Mouse (Mus musculus) 416B (cell line): ENCODE data around the gene Emp3.
"Not testable (repeated sequence)": the region's sequence is repeated elsewhere in the genome, so short reads cannot be mapped to it uniquely, and the experiment has no call there.

ENCODE experiments used
- DNase-seq: peaks from one replicate; pipeline ENCODE4 v3.0.0; 2011; ENCODE audit warnings: low read depth

Emp3 gene

GRCm38 (mm10) chr7:45915011-45915410 lies 6.2 kb downstream of the Emp3 start:
- DNase-seq = no peak

- no peak for DNase-seq
Measured at GRCm38 (mm10) chr7:45914067-45914466, 7.1 kb downstream of the Emp3 start.

DNA sequence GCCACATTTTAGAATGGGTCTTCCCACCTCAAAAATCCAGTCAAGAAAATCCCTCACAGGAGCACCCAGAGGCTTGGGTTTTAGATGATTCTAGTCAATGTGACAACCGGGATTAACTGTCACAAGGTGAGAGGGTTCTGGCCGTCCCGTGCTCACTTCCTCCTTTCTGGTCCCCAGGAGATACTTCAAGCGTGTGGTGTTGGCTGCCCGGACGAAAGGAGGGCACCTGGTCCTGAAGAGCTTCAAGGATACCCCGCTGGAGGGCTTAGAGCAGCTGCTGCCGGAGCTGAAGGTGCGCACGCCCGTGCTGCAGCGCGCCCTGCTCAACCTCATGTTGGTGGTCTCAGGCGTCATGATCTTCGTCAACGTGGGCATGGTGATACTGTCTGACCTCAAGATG lies 12.1 kb downstream of the Emp3 start:
- no peak for DNase-seq

GRCm38 (mm10) chr7:45908384-45908783 lies 12.8 kb downstream of the Emp3 start:
- peak; percentile 47 for DNase-seq

DNA sequence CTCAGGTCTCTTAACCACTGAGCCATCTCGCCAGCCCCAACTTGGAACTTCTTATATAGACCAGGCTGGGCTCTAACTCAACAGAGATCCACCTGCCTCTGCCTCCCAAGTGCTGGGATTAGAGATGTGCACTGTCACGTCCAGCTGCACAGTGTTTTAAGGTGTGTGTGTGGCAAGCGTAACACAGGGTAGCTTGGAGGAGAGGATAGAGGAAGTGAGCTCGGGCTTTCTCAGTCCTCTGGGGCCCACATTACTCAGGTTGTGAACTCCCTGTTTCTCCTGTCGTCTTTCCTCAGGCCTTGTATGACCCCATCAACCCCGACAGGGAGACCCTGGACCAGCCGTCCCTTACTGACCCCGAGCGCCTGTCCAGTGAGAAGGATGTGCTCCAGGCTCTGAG lies 14.6 kb downstream of the Emp3 start:
- DNase-seq = no peak

DNA sequence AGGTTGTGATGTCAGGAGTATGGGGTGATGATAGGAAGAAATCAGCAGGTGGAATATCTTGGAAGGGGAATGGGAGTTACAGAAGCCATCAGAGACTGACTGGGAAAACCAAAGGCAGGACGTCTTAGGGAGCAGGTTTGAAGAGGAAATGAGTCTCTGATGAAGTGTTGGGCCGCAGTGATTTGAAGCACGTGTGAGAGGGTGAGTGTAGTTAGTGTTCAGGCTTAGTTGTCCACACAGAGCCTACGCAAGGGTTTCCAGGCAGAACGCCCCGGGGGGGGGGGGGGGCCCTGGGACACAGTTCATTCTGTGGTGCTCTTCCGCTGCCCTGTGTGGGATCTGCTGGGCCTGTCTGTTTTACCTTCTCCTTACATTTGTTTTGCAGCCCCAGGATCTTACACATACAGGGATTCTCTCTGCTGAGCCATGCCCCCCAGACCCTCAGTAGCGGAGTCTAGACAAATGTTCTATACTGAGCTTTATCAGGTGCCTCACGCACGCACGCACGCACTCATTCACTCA lies 18.7 kb downstream of the Emp3 start:
- no peak for DNase-seq

DNA sequence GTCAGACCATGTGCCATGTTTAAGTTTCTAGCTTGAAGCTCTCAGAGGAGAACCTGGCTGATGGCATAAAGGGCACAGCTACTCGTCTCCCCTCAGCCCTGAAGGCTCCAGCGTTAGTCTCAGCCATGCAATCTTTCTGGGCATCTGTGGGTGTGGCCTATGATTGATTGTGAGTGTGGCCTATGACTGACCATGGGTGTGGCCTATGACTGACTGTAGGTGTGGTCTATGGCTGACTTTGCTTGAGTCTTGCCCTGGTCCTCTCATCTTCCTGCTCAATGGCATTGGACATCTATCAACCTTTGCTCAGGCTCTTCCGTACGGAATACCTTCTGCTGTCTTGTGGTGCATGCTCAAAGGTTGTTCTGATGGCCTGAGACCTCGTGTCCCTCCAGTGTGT lies 19.6 kb downstream of the Emp3 start:
- peak; percentile 83 for DNase-seq

GRCm38 (mm10) chr7:45898125-45898524 lies 23.1 kb downstream of the Emp3 start:
- peak; percentile 85 for DNase-seq

- DNase-seq = peak; percentile 96
Measured at GRCm38 (mm10) chr7:45897258-45897757, 23.9 kb downstream of the Emp3 start.

DNA sequence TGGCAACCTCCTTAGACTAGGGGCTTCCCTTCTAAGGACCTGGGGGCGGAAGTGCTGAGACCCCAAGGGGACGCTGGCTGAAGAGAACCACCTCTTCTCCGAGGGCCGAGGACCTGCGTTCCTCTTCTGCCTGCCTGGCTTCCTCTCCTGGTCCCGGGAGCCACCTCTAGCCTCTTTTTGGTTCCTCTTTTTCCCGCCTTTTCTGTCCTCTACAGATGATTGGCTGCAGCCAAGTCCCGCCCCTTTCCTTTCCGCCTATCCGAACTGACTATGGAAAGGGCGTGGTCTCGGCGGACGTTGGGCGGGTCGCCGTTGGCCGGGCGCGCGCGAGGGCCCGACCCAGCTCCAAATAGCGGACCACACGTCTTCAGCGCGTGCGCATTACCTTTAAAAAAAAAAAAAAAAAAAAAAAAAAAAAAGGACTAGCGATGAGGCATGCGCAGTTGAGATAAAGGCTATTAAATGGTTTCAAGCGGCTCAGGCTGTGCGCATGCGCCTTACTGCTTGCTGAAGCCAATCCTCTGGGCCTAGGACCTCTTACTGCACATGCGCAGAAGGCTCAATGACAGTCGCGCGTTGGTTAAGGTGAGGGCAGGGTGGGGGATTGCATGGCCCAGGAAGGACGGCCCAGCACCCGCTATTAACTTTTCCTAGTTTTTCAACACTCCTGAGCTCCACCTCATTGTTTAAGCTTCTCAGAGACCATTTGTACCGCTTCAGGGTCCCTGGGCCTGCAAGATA lies 24.5 kb downstream of the Emp3 start, which contains the start of the genes Syngr4 and Tmem143:
Syngr4 (minus strand) TSS at position 198 of the 741 bp plus-strand sequence.
Tmem143 (plus strand) TSS at position 425 of the 741 bp plus-strand sequence.
- DNase-seq = peak; percentile 100

DNA sequence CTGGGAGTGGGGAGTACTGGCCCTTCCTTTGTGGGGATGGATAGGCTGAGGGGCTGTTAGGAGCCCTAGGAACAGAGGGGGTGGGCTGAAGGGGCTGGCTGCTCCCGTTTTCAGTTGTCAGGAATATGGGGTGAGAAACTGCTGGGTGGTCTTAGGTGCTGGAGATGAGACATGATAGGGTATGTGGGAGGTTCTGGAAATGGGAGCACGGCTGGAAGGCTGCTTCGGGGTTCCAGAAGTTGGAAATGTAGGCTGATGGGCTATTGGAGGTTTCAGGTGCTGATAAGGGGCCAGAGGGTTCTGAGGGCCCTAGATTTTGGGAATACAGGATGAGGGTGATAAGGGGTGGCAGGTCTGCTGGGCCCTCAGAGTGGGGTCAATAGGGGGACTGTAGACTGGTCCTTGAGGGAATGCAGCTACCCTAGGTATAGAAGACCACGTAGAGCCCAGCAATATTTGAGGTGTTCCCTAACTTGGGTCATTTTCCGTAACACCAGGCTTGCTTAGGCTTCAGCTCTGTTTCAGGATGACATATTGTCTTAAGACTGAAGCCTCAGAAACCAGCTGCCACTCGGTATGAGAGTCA lies 25.2 kb downstream of the Emp3 start:
- DNase-seq = no peak

DNA sequence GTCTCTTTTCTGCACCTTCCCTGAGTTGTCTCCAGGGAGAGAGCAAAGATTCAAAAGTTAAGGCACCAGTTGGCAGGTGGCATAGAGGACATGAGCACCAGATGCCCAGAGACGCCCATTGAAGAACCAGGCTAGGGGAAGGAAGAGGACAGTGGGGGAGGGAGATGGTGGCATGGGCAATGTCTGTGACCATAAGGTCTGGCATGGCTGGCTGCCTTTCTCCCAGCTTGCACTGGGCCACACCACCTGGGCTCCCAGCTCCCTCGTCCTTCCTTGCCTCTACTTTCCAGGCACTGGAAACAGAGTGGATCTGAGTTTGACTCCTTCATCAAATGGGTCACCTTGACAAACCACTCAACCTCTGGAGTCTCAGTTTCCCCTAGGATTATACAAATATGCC lies 28.6 kb downstream of the Emp3 start:
- no peak for DNase-seq

GRCm38 (mm10) chr7:45887246-45887645 lies 34.0 kb downstream of the Emp3 start:
- DNase-seq = no peak

- DNase-seq = no peak
Measured at GRCm38 (mm10) chr7:45881011-45881410, 40.2 kb downstream of the Emp3 start.

DNA sequence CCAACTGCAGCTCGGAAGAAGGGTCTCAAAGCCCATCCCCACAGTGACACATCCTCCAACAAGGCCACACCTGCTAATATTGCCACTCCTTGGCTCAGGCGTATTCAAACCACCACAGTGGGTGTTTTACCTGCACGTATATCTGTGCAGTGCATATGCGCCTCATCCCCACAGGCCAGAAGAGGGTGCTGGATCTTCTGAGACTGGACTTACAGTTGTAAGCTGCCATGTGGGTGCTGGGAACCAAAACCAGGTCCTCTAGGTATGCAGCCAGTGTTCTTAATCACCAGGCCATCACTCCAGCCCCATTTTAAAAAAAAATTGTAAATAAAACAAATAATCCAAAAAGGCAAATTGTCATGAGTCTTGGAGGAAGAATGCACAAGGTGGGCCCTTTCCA lies 40.7 kb downstream of the Emp3 start:
- no peak for DNase-seq

GRCm38 (mm10) chr7:45878278-45878677 lies 42.9 kb downstream of the Emp3 start, which contains the start of gene Grin2d:
Gene Grin2d, minus strand, starts transcription at chr7:45878378.
- DNase-seq = not testable (repeated sequence)

DNA sequence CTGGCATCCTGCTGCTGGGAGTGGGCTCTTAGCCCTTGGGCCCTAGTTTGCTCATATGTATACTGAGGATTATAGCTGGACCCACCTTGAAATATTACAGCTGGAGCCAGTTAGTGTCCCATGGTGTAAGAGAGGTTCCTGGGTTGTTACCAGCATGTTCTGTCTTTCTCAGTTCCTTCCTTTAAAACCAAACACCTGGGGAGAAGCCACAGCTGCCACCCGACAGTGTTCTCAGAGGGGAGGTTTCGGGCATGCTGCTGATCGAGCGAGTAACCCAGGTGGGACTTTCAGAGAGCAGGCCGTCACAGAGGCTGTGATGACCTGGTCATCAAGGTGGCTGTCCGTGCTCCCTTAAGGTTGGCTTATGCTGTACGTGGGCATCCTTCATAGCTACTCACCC lies 44.3 kb downstream of the Emp3 start:
- DNase-seq = no peak

GRCm38 (mm10) chr7:45873061-45873947 lies 47.9 kb downstream of the Emp3 start:
- peak; percentile 35 for DNase-seq

GRCm38 (mm10) chr7:45872624-45873023 lies 48.6 kb downstream of the Emp3 start, which contains the start of gene Kdelr1:
Gene Kdelr1, plus strand, starts transcription at chr7:45872772.
- peak; percentile 86 for DNase-seq

DNA sequence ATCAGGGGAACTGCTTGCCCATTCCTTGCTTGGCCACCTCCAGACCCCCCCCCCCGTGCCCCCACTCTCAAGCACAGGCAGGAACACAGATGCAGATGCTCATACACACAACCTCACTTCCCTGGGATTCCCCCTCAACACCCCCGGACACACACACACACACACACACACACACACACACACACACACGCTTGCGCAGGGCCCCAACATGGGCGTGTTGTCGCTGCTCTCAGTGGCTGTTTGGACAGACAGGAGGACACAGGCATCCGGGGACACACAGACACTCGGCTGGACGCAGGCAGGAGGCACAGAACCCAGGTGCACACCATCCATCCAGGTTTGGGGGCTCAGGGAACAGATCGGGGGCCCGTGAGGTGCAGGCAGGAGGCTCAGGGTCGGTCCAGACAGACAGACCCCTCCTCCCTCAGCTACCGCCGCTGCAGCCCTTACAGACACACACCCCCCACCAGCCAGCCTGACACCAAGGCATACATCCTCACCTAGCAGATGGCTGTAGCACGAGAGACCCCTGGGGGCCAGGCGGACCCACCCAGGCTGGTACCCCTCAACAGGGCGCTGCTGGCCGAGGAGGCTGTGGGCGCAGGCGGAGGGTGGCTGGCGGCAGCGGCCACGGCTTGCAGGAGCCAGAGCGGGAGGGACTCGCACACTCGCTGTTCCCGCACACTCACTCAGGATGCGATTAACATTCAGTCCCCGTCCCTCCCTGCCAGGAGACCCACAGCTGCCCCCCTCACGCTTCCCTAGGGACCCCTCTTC lies 50.7 kb downstream of the Emp3 start:
- DNase-seq = no peak

- DNase-seq = no peak
Measured at GRCm38 (mm10) chr7:45869787-45870186, 51.4 kb downstream of the Emp3 start.
